Mouse (Mus musculus) bone marrow, adult 2 months (tissue): ENCODE data around the gene Tnpo1.

Source experiments
- CTCF ChIP-seq: fragments of 200-500 bp; IDR thresholded peaks from 2 replicates; pipeline ENCODE4 v1.5.1; 2011; ENCODE audit warnings: low read length, control low read depth; ENCODE audit not compliant: control insufficient read depth, insufficient read depth
- POLR2A ChIP-seq: fragments of 200-500 bp; IDR thresholded peaks from 2 replicates; pipeline ENCODE4 v1.6.1; 2011; ENCODE audit warnings: low read depth, mild to moderate bottlenecking, control low read depth, low read length, borderline replicate concordance; ENCODE audit not compliant: control insufficient read depth

- TF ChIP-seq POLR2A: no peak
- TF ChIP-seq CTCF: no peak
Observed at GRCm38 (mm10) chr13:98834199-98834598, 92.0 kb downstream of the Tnpo1 start.
